ENCODE assay signal across 8 mouse cellular contexts in genomic region chr10:82795071-82795731, GRCm38 (mm10). TPM values are rescaled to one million over a fixed set of nuclear protein-coding genes. Genes with fewer than 3 reads are reported as not detected.
DNase-seq lines count a peak whose midpoint lies in the region; ATAC-seq lines count a peak whose summit lies in the region.

No protein-coding gene starts in this region.

- no peaks in the 10 kb centered on the region for H3K9me3 ChIP-seq in embryonic facial prominence, embryonic 12.5 days
- H3K9me3 ChIP-seq in limb, embryonic 10.5 days (replicated peaks), result no peaks in the 10 kb centered on the region
- H3K9me3 ChIP-seq in midbrain, embryonic 13.5 days, result no peaks in the 10 kb centered on the region

- 32% methylated on average over 15 of the region's 15 CpGs for WGBS in embryonic facial prominence, embryonic 12.5 days
- 49% methylated on average over 15 of the region's 15 CpGs for WGBS in limb, embryonic 10.5 days
- WGBS in midbrain, embryonic 13.5 days, result 45% methylated on average over 15 of the region's 15 CpGs

- peak overlapping the region; percentile 80 for H3K27ac ChIP-seq in embryonic facial prominence, embryonic 12.5 days
- peak overlapping the region; percentile 1; the same call in 1 of the 2 replicates for H3K27ac ChIP-seq in limb, embryonic 10.5 days
- no peak overlapping the region for H3K27ac ChIP-seq in midbrain, embryonic 13.5 days

- ATAC-seq in embryonic facial prominence, embryonic 12.5 days (ENCODE audit: insufficient number of reproducible peaks, insufficient read depth, low FRiP score, low TSS enrichment), result peak; percentile 69
- peak; percentile 34; the same call in 1 of the 2 replicates for ATAC-seq in midbrain, embryonic 13.5 days

- no peak overlapping the region for H3K4me3 ChIP-seq in embryonic facial prominence, embryonic 12.5 days
- peak overlapping the region; percentile 6; the same call in 1 of the 2 replicates for H3K4me3 ChIP-seq in limb, embryonic 10.5 days
- no peak overlapping the region for H3K4me3 ChIP-seq in midbrain, embryonic 13.5 days (replicated peaks)

- H3K4me1 ChIP-seq in embryonic facial prominence, embryonic 12.5 days, result peaks cover 24% of the 10 kb centered on the region
- peaks cover 13% of the 10 kb centered on the region for H3K4me1 ChIP-seq in limb, embryonic 10.5 days
- H3K4me1 ChIP-seq in midbrain, embryonic 13.5 days (replicated peaks), result 0 out of 2 replicates have a peak, but pooled peaks cover 6% of the 10 kb centered on the region

- no peak overlapping the region; the same call in 1 of the 2 replicates for H3K9ac ChIP-seq in embryonic facial prominence, embryonic 12.5 days
- H3K9ac ChIP-seq in midbrain, embryonic 13.5 days (replicated peaks), result no peak overlapping the region

- H3K36me3 ChIP-seq in embryonic facial prominence, embryonic 12.5 days, result no peaks in the 10 kb centered on the region
- no peaks in the 10 kb centered on the region for H3K36me3 ChIP-seq in limb, embryonic 10.5 days
- H3K36me3 ChIP-seq in midbrain, embryonic 13.5 days, result no peaks in the 10 kb centered on the region

- H3K4me2 ChIP-seq in embryonic facial prominence, embryonic 12.5 days (replicated peaks), result peak overlapping the region; percentile 38
- H3K4me2 ChIP-seq in midbrain, embryonic 13.5 days (replicated peaks), result peak overlapping the region; percentile 23

- no peaks in the 10 kb centered on the region for H3K27me3 ChIP-seq in embryonic facial prominence, embryonic 12.5 days
- H3K27me3 ChIP-seq in limb, embryonic 10.5 days (ENCODE audit: low read depth, poor library complexity, severe bottlenecking), result no peaks in the 10 kb centered on the region
- H3K27me3 ChIP-seq in midbrain, embryonic 13.5 days, result no peaks in the 10 kb centered on the region

- peak; percentile 62 to 68 for DNase-seq in urinary bladder, adult 18-20 months (ENCODE audit: low spot score in 2 of 2)
- no peak for DNase-seq in urinary bladder, postnatal 10 days (ENCODE audit: low spot score)
- peak; percentile 66 to 73 for DNase-seq in heart, adult 18-20 months
- DNase-seq in kidney, adult 8-10 months, result peak; percentile 57 to 78
- DNase-seq in limb, embryonic 10.5 days (ENCODE audit: low spot score), result no peak
- peak; percentile 54 for DNase-seq in testis, postnatal 10 days (ENCODE audit: low spot score)

RNA-seq across cellular contexts. Expression of gene Nfyb, which starts 31.3 kb away (rescaled TPM):
- polyA plus RNA-seq in embryonic facial prominence, embryonic 12.5 days (2016; fragmentation: Nextera tagmentation; extraction: Ambion mirVana), result 57.3 and 60.0 TPM in 2 replicates
- total RNA-seq in heart, adult 18-20 months (2021), result 10 to 100 TPM; 13.0 to 14.5 TPM
- 56.8 and 64.1 TPM in 2 replicates for polyA plus RNA-seq in limb, embryonic 10.5 days (2016; fragmentation: Nextera tagmentation; extraction: Ambion mirVana)
- 57.6 and 57.8 TPM in 2 replicates for polyA plus RNA-seq in midbrain, embryonic 13.5 days (2015; fragmentation: Nextera tagmentation; extraction: Ambion mirVana)

RNA-seq across cellular contexts. Expression of gene Txnrd1, which starts 38.5 kb away (rescaled TPM):
- 143 and 148 TPM in 2 replicates for polyA plus RNA-seq in embryonic facial prominence, embryonic 12.5 days (2016; fragmentation: Nextera tagmentation; extraction: Ambion mirVana)
- 10 to 100 TPM; 52.4 to 56.4 TPM for total RNA-seq in heart, adult 18-20 months (2021)
- 168 and 183 TPM in 2 replicates for polyA plus RNA-seq in limb, embryonic 10.5 days (2016; fragmentation: Nextera tagmentation; extraction: Ambion mirVana)
- polyA plus RNA-seq in midbrain, embryonic 13.5 days (2015; fragmentation: Nextera tagmentation; extraction: Ambion mirVana), result 133 and 141 TPM in 2 replicates

Comparison
In these comparisons a context has a peak if more than half of its experiments do, and no peak if none do; other contexts are left out.
1. DNase-seq: peak in urinary bladder, adult 18-20 months (2 of 2), heart, adult 18-20 months (2 of 2), kidney, adult 8-10 months (2 of 2) and testis, postnatal 10 days (single experiment); none in urinary bladder, postnatal 10 days (single experiment) and limb, embryonic 10.5 days (single experiment).